Mouse (Mus musculus) limb, embryonic 14.5 days (tissue): ENCODE data around the gene Lypd1. TPM values are rescaled to one million over a fixed set of nuclear protein-coding genes. Genes with fewer than 3 reads are reported as not detected.

Experiments
- ATAC-seq: fragments of 200-750 bp; cut with Nextera tagmentation; 2 replicates; pipeline ENCODE4 v1.8.0; 2017; ENCODE audit warnings: low read depth, moderate number of reproducible peaks, moderate TSS enrichment; ENCODE audit not compliant: low FRiP score
- DNase-seq: peaks from one replicate; pipeline ENCODE4 v3.0.0-alpha.2; 2015; ENCODE audit warnings: low spot score
- H3K27ac ChIP-seq: fragments of 300-500 bp; sonication (generic); replicated peaks from 2 replicates; pipeline ENCODE4 v1.5.1; 2014; ENCODE audit warnings: low read depth, mild to moderate bottlenecking, low read length, moderate library complexity, mixed read lengths
- H3K27me3 ChIP-seq: fragments of 300-500 bp; sonication (generic); 2 replicates; pipeline ENCODE4 v1.6.1; 2014; ENCODE audit warnings: low read length, mixed read lengths; ENCODE audit not compliant: control insufficient read depth, insufficient read depth
- H3K36me3 ChIP-seq: fragments of 300-500 bp; sonication (generic); 2 replicates; pipeline ENCODE4 v1.6.1; 2014; ENCODE audit warnings: mild to moderate bottlenecking, low read length, moderate library complexity, mixed read lengths; ENCODE audit not compliant: control insufficient read depth, insufficient read depth
- H3K4me1 ChIP-seq: fragments of 300-500 bp; sonication (generic); 2 replicates; pipeline ENCODE4 v1.6.1; 2014; ENCODE audit warnings: antibody characterized with exemption, low read length, mixed read lengths; ENCODE audit not compliant: control insufficient read depth, insufficient read depth
- H3K4me2 ChIP-seq: fragments of 300-500 bp; sonication (generic); replicated peaks from 2 replicates; pipeline ENCODE4 v1.6.1; 2014; ENCODE audit warnings: low read depth, mild to moderate bottlenecking, low read length, moderate library complexity; ENCODE audit not compliant: severe bottlenecking
- H3K4me3 ChIP-seq: fragments of 300-500 bp; sonication (generic); replicated peaks from 2 replicates; pipeline ENCODE4 v1.5.1; 2014; ENCODE audit warnings: low read length
- H3K9ac ChIP-seq: fragments of 300-500 bp; sonication (generic); 2 replicates; pipeline ENCODE4 v1.6.1; 2014; ENCODE audit warnings: mild to moderate bottlenecking, low read depth, low read length, moderate library complexity; ENCODE audit not compliant: severe bottlenecking
- H3K9me3 ChIP-seq: fragments of 300-500 bp; sonication (generic); 2 replicates; pipeline ENCODE4 v1.6.1; 2016; ENCODE audit warnings: low read length; ENCODE audit not compliant: control insufficient read depth
- POLR2A ChIP-seq: fragments of 200-500 bp; IDR thresholded peaks from 2 replicates; pipeline ENCODE4 v1.8.0; 2012; ENCODE audit warnings: inconsistent platforms, mild to moderate bottlenecking, moderate library complexity, borderline replicate concordance; ENCODE audit not compliant: insufficient read depth, insufficient read length; ENCODE audit errors: extremely low read depth
- WGBS: fragments of 180-500 bp; shearing (Covaris S2); extraction: QIAGEN DNeasy Blood & Tissue Kit; methylation state at CpG from one replicate; pipeline ENCODE4 v1.1.7; 2014; 5-methylcytosine and 5-hydroxymethylcytosine counted together
- polyA plus RNA-seq, 2 experiments: library from polyadenylated mRNA; depleted of rRNA in 1 of 2; stranded (reverse) in 1 of 2; unstranded in 1 of 2; fragments of >200 nt; fragmentation: Nextera tagmentation in 1 of 2; extraction: Ambion mirVana in 1 of 2; gene quantifications; 2 replicates each; pipeline versions ENCODE4 v1.2.1 to v1.2.3; 2012 to 2014

Lypd1 gene
- polyA plus RNA-seq, 2 experiments: 9.6 to 11.4 TPM

DNA sequence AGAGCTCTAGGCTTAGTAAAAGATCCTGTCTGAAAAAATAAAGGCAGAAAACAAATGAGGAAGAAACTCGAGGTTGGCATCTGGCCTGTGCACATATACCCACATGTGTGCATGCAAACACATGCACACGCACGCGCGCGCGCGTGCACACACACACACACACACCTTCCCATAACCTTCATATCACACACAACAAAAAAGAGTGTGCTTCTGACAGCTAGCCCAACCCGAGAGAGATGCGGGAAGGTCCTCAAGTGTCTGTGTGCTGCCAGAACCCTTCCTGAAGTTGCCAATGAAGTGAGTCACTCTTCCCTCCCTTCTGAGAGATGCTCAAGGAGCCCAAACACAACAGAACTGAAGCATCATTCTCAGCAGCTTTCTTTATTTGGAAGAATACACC is 12.6 kb upstream of the Lypd1 start:
- 96% methylated on average over 10 of the region's 10 CpGs for WGBS
- Histone ChIP-seq H3K27me3 (no peaks in the 10 kb centered on the region), H3K36me3 (no peaks in the 10 kb centered on the region), H3K4me2 (no peak overlapping the region), H3K9me3 (no peaks in the 10 kb centered on the region), H3K4me3 (no peak overlapping the region), H3K27ac (no peak overlapping the region), H3K4me1 (no peaks in the 10 kb centered on the region), H3K9ac (no peak overlapping the region)
- TF ChIP-seq POLR2A: no peak
- ATAC-seq (no peak), DNase-seq (no peak)

DNA sequence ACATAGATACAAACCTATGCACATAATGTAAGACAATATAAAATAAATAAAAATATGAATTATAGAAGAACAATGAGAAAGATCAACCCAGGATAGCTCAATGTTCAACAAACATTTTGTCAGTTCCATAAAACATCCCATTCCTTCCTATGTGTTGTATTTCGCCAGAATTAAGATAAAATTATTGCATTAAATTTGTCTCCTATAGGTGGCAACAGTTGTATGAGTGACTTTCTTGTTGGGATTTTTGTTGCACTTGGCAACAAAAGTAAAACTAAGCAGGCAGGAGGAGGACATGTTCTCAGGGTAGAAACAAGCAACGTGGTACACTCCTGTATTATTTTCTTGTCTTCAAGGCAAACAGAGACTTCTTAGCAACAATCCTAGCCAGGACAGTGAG is 10.2 kb upstream of the Lypd1 start:
- no peak overlapping the region for H3K9ac ChIP-seq
- no peak overlapping the region for H3K4me2 ChIP-seq
- no peak for DNase-seq
- 65% methylated on average over 2 of the region's 2 CpGs for WGBS
- H3K9me3 ChIP-seq: peaks cover 7% of the 10 kb centered on the region; the same call in 1 of the 2 replicates
- H3K4me1 ChIP-seq: no peaks in the 10 kb centered on the region
- no peak overlapping the region for H3K4me3 ChIP-seq
- no peak for ATAC-seq
- H3K36me3 ChIP-seq: no peaks in the 10 kb centered on the region
- H3K27ac ChIP-seq: no peak overlapping the region
- no peak for TF ChIP-seq POLR2A
- no peaks in the 10 kb centered on the region for H3K27me3 ChIP-seq

DNA sequence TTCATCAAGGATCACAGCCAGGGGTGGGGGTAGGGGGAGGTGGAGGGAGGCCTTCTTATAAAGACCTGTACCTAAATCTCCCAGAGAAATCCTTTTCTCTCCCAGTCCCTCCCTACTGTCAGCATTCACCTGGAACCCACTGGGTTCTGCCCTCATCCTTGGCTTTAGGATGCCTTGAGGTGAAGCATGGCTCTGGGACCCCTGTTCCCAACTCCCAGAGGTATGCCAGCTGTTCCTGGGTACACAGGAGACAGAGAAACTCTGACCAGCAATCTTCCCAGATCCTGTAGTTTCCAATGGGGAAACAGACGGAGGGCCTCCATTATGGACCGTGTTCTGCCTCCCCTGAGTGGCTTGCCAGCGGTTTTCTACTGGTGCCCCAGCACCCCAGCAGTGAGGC is 7.8 kb upstream of the Lypd1 start:
- no peak for TF ChIP-seq POLR2A
- WGBS: 93% methylated on average over 3 of the region's 3 CpGs

DNA sequence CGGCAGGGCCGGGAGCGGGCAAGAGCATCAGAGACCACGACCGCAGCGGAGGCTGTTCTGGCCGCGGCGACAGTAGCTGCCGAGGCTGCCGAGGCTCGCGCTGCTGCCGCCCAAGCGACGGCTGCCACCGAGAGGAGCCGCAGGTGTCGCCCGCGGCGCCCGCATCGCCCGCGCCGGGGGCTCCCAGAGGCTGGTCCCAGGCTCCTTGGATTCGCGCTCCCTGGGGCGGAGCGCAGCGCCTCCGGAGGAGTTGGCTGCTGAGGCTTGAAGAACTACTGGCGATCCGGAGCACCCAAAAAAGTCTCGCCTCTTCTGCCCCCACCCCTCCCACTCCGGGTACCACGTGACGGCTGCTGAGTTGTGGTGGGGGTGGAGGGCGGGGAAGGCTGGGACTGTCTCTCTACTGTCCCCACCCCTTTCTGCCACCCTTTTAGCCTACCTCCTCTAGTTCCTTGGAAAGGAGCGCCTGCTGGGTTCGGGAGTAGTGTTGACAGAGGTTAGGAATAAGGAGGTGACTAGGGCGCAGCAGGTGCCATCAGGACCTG is 928 bp downstream of the Lypd1 start:
- Histone ChIP-seq H3K4me2 (peak overlapping the region; percentile 97), H3K27me3 (peaks cover 21% of the 10 kb centered on the region; the same call in 1 of the 2 replicates), H3K4me1 (peaks cover 23% of the 10 kb centered on the region), H3K27ac (no peak overlapping the region), H3K9ac (peak overlapping the region; percentile 57), H3K36me3 (no peaks in the 10 kb centered on the region), H3K9me3 (no peaks in the 10 kb centered on the region), H3K4me3 (peak overlapping the region; percentile 53)
- WGBS: 0% methylated on average over 22 of the region's 43 CpGs
- DNase-seq: peak; percentile 40
- ATAC-seq: peak; percentile 51
- no peak for TF ChIP-seq POLR2A

More for the DNA sequence above, 7.8 kb upstream of the Lypd1 start:
- ATAC-seq: no peak
- no peaks in the 10 kb centered on the region for H3K36me3 ChIP-seq
- H3K9ac ChIP-seq: no peak overlapping the region
- no peak overlapping the region for H3K4me2 ChIP-seq
- no peak for DNase-seq
- no peak overlapping the region for H3K27ac ChIP-seq
- H3K9me3 ChIP-seq: peaks cover 7% of the 10 kb centered on the region; the same call in 1 of the 2 replicates
- H3K4me3 ChIP-seq: no peak overlapping the region
- no peaks in the 10 kb centered on the region for H3K4me1 ChIP-seq
- H3K27me3 ChIP-seq: no peaks in the 10 kb centered on the region

DNA sequence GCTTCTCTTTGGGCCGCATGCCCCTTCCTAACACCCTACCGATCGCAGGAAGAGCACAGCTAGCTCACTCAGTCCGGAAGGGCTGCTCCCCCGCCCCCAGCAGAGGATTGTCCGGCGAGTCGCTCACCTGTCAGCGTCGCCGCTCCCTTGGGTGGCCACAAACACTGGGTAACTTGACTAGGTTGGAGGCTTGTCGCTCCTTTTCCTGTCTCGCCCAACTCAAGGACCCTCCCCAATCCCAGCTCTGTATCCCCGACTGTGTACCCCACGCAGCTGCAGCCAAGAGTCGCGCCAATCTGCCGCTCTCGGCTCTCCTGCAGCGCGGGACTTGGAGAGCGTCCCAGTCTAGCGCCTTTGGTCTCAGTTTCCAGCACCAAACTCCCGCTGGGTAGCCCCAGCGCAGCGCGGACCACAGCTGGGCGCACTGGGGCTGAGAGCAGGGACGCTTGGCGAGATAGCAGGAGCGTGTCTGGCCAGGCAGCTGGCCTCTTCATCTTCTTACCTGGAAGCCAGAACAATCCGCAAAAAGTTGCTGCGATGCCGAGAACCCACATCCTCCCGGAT is 1.5 kb downstream of the Lypd1 start:
- H3K4me2 ChIP-seq: peak overlapping the region; percentile 97
- no peak for TF ChIP-seq POLR2A
- H3K27me3 ChIP-seq: peaks cover 21% of the 10 kb centered on the region; the same call in 1 of the 2 replicates
- peak overlapping the region; percentile 57 for H3K9ac ChIP-seq
- ATAC-seq (peak; percentile 62), DNase-seq (peak; percentile 40)
- H3K27ac ChIP-seq: no peak overlapping the region
- H3K36me3 ChIP-seq: no peaks in the 10 kb centered on the region
- H3K4me3 ChIP-seq: peak overlapping the region; percentile 53
- H3K4me1 ChIP-seq: peaks cover 23% of the 10 kb centered on the region
- 0% methylated on average over 35 of the region's 35 CpGs for WGBS
- no peaks in the 10 kb centered on the region for H3K9me3 ChIP-seq
